Mouse (Mus musculus) lung, postnatal 0 days (tissue): ENCODE results near the gene Ccdc154.

Source experiments
- CTCF ChIP-seq: IDR thresholded peaks from 2 replicates; pipeline ENCODE4 v1.5.1; 2016; ENCODE audit warnings: antibody characterized with exemption, mild to moderate bottlenecking
- EP300 ChIP-seq: IDR thresholded peaks from 2 replicates; pipeline ENCODE4 v1.6.1; 2016; ENCODE audit warnings: antibody characterized with exemption, mild to moderate bottlenecking, control low read depth

DNA sequence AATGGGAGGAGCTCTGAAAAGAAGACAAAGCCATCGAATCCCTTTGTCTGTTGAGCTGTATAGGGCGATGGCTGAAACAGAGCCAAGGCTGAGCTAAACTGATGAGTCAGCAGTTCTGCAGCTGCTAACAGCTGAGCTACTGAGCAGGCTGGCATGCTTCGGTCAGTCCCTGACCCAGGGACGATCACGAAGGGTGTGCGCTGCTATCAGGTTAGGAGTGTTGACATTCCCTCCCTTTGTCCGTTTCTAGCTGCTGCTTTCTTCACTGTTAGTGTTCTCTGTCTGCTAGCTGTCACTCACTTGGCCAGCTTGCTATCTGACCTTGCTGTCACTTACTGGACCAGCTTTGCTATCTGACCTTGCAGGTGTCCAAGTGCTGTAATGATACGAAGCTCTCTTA is 35.2 kb upstream of the Ccdc154 start:
- TF ChIP-seq CTCF, result no peak
- TF ChIP-seq EP300, result no peak
